Mouse (Mus musculus): ENCODE measurements around the gene Susd5. TPM values are rescaled to one million over a fixed set of nuclear protein-coding genes. Genes with fewer than 3 reads are reported as not detected.
"Not testable (repeated sequence)": the region's sequence is repeated elsewhere in the genome, so short reads cannot be mapped to it uniquely, and the experiment has no call there.

Gene Susd5
- polyA plus RNA-seq, 1 experiment from 2014 or later = 17.2 TPM

- H3K9me3 ChIP-seq (replicated peaks); H3K27ac ChIP-seq (replicated peaks); H3K4me3 ChIP-seq (replicated peaks); ATAC-seq (ENCODE audit: insufficient number of reproducible peaks, low FRiP score, low TSS enrichment, low read depth); H3K9ac ChIP-seq; H3K4me1 ChIP-seq; H3K27me3 ChIP-seq; H3K36me3 ChIP-seq; H3K4me2 ChIP-seq (replicated peaks): not testable (repeated sequence)
- 12% methylated on average over 5 of the region's 5 CpGs for WGBS
These were observed 59.7 kb downstream of the Susd5 start for GRCm38 (mm10) chr9:114116672-114117071.

- not testable (repeated sequence) for H3K9ac ChIP-seq; ATAC-seq (ENCODE audit: insufficient number of reproducible peaks, low FRiP score, low TSS enrichment, low read depth); H3K4me3 ChIP-seq (replicated peaks); H3K4me2 ChIP-seq (replicated peaks); H3K9me3 ChIP-seq (replicated peaks); H3K36me3 ChIP-seq; H3K4me1 ChIP-seq; H3K27me3 ChIP-seq; H3K27ac ChIP-seq (replicated peaks)
These were observed 65.9 kb downstream of the Susd5 start for GRCm38 (mm10) chr9:114122862-114123261.

DNA sequence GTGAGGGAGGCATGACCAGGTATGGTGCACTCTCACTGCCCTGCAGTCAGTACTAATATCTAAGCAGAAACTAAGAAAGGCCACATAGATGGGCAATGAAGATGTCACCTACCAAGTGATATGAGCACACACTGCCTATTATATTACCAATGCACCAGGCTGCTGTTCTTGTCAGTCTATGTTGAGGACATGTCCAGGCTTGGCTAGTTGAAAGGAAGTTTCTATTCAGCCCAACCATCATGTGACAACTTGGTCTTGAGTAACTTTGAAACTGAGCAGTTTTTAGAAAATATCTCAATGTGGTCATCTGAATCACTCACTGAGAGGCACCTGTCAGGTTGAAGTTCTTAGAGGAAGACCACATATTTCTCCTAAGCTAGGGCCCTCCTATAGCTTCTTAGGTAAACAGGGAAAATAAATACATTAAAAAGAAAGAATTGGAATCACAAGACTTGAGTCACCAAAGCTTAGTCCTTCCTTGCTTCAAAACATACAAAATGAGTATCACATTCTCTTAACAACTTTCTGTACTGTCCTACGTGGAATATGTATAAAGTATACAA lies 72.4 kb downstream of the Susd5 start:
- not testable (repeated sequence) for H3K4me2 ChIP-seq (replicated peaks); H3K36me3 ChIP-seq; H3K4me3 ChIP-seq (replicated peaks); ATAC-seq (ENCODE audit: insufficient number of reproducible peaks, low FRiP score, low TSS enrichment, low read depth); H3K4me1 ChIP-seq; H3K9ac ChIP-seq; H3K27me3 ChIP-seq; H3K27ac ChIP-seq (replicated peaks); H3K9me3 ChIP-seq (replicated peaks)
- WGBS = 86% methylated on average over 1 of the region's 1 CpGs

Other genes with a start within 250 kb of the Susd5 start
- gene Ubp1, start 126.2 kb upstream of the Susd5 start, polyA plus RNA-seq (2015; fragmentation: Nextera tagmentation; extraction: Ambion mirVana) = 35.6 and 37.2 TPM in 2 replicates
- gene Fbxl2, start 10.9 kb upstream of the Susd5 start, polyA plus RNA-seq (2015; fragmentation: Nextera tagmentation; extraction: Ambion mirVana) = 7.3 and 8.5 TPM in 2 replicates

All from embryonic facial prominence, embryonic 15.5 days (tissue).